Mouse (Mus musculus) CD4-positive, CD25-positive, alpha-beta regulatory T cell, adult 2 months (primary cell): Measurements from ENCODE around the gene Setd7.

ENCODE experiments used
- DNase-seq: peaks from one replicate; pipeline ENCODE4 v3.0.0-alpha.2; 2012; ENCODE audit warnings: low read depth, low spot score

The Setd7 gene

DNA sequence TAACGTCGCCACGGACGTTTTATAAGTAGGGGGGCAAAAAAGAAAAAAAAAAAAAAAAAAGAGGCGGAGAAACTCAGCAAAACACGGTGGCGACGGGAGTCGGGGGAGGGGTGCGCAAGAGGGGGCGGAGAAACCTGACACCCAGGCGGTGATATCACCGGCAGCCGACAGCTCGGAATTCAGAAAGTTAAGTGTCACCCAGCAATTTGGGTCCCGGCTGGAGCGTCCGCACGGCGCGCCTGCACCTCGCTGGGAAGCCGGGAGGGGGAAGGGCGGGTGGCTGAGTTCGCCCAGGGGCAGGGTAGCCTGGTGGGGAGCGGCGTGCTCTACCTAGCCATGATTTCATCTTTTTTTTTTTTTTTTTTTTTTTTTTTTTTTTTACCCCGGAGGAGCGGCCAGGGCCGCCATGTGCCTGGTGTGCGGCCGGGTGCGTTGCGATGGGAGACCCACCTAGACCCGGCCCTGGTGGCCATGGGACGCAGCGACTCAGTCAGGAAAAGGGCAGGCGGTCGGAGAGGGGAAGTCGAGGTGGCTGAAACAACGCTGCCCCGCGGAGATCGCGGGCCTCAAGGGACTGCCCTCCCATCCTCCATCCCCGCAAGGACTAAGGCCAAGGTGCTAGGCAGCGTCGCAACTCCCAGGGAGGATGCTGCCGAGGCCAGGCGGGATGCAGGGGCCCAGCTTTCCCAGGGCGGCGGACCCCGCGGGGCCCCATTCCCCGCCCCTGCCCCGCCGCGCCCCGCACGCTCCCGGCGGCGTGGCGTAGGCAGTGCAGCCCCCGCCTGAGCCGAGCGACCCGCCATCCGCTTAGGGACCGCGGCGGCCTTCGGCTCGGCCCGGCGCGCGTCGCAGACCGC is 857 bp downstream of the Setd7 start:
- DNase-seq: peak; percentile 92

DNA sequence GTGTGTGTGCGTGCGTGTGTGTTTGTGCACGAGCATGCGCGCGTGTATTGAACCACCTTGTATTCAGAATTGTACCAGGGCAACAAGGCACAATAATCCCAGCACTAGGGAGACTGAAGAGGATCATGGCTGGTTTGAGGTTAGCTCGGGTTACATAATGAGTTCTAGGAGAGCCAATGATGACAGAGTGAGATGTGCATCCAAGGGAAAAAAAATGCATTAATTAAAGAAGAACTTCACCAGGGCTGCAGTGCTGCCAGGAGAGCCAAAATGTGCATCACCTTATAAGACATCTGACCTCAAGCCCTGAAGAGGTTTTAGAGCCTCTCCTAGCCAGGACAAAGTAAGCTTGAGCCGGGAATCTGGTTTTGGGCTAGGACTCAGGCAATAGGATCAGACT is 5.1 kb downstream of the Setd7 start:
- DNase-seq: no peak

DNA sequence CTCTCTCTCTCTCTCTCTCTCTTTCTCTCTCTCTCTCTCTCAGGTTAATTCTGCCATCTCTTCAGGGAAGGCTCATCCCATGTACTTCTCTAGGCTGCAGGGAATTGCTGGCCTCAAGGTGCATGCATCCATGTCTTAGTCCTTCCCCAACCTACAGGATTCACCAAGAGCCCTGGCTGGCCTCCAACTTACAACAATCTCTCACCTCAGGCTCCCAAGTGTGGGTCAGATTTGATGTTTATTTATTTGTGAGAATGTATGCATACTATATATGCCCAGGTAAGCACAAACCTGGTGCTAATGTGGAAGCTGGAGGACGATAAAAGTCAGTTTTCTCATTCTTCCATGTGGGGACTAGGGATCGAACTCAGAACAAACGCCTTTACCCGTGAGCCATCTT is 5.8 kb downstream of the Setd7 start:
- DNase-seq: no peak

DNA sequence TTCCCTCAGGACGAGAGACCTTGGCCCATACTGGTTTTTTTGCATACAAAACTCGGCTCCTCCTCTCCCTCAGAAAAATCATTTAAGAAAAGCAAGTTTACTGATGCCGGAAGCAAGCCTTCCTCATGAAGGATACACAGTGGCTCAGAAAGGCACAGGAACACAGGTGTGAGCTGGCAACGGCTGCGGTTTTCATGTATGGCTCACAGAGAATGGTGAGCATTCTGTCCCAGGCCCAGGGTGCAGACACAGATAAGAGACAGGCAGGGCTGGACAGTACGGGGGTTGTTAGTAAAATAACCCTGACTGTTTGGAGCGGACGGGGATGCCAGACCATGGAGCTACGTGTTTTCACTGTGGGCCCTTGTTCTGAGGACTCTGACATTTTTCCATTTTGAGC is 6.6 kb downstream of the Setd7 start:
- peak; percentile 63 for DNase-seq

DNA sequence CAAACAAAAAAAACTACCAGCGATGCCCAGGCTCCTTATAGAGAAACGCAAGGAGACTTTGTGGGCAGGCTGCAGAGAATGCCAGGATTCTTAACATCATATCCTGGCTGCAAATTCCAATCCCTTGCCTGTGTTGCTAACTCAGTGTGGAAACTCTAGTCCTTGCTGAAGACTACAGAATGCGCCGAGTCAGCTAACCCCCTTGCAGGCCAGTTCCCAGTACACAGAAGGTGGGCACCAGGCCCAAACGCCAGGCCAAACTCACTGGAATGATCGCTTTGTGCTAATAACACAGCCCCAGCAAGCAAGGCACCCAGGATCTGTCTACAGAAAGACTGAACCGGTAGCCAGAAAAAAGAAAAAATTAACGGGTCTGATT is 7.2 kb downstream of the Setd7 start:
- no peak for DNase-seq

DNA sequence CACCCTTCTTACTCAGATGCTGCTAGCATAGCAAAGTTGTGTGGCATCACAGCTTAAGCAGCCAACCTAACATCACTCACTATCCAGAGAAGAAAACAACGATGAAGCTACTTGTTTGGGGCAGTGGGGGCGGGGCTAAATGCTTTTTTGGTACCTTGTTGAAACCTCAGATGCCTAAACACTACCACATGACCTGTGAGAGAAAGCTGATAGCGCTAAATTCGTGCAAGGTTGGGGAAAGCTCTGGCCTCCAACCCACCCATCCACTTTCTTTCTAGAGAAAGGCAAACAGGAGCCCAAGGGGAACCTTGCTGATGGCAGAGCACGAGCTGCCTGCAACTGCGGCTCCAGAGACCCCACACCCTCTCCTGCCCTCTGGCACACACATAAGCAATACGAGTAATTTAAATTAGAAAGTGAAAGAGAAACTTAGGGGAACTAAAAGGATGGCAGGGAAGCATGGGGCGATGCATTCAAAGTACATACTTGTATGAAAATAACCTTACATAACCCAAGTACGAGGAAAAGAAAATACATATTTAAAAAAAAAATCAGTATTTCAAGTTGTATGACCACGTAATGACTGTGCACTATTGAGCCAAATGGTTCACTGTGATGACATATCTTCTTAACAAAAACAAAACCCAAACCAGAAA is 7.7 kb downstream of the Setd7 start:
- DNase-seq: peak; percentile 77

DNA sequence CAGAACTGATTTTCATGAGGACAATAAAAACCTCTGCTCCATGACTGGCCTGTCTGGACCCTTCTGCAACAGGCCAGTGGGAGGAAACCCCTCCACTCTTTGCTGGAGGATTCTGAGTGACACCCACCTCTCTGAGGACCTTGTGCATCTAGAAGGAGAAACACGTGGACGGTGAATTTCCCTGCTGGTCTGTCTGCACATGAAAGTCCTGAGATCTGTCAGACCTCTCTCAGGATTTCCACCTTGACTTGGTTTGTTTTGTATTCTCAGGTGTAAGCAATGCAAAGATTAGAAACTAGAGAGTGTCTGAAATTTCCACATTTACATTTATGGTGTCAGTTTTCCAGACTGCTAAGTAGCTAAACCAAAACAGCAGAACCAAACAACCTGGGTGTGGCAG is 8.5 kb downstream of the Setd7 start:
- DNase-seq: no peak

DNA sequence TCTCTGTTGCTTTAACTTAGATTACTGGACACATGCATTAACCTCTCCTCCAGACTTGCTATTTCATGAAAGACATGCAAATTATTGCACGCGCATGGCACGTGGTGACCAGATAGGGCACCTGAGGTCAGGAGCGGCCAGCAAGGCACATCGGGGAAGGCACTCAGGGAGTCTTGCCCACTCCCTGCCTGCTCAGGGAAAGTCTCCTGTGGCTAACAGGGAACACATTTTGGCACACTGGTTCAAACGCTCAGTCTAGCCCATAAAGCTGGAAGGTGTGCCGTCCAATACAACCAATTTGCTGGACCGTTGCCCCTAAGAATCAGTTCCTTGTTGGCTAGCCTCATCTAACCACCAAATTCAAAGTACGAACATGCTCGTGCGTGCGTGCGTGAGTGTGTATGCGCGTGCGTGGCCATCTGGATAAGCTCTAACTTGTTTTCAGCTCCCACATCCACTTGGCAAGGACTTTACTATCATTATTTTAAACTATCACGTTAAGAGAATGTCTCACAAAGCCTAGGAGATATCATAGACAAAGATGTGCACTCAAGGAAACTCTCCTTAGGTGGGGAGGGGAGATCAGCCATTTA is 11.6 kb downstream of the Setd7 start:
- DNase-seq: no peak

DNA sequence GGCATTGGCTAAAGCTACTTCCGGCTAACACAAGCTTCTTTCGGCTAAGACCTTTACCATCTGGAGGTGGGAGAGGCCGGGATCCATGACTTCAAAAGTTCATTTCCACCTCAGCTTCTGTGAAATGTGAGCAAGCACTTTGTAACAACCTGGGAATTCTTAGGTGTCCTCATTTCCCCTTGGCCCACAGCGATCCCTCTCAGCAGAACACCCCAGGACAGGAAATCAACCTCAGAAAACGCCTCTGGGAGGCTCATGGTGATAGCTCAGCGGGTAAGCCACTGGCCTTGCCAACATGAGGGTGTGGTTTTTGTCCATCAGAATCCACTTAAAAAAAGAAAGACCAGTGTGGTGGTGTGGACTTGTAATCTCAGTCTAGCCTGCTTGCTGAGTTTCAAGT is 13.1 kb downstream of the Setd7 start:
- no peak for DNase-seq

DNA sequence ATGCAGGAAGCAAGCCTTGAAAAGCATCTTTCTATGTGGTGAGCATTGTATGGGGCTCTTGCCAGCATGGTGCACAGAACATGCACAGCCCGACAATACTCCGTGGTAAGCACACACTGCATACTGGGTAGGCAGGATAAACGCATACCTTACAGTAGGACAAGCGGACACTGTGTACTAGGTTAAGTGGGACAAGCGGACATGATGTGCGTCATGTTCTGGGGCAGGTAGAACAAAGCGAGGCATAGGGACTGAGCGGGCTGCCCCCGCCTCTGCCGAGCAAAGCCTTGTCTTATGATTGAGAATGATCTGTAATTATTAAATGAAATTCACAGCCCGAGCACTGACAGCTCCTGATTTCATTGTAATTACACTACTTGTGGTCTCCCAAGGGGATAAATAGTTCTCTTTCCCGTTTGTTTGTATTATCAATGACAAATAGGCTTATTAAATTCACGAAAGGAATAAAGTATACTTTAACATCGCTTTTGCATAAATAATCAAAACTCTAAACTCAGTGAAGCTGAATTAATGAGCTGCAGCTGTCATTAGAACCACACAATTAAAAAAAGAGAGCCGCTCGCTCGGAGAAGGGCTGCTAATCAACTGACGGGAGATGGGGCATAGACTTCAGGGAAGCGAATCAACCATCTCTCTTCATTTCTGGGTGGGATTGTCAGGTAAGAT is 16.1 kb downstream of the Setd7 start:
- no peak for DNase-seq

DNA sequence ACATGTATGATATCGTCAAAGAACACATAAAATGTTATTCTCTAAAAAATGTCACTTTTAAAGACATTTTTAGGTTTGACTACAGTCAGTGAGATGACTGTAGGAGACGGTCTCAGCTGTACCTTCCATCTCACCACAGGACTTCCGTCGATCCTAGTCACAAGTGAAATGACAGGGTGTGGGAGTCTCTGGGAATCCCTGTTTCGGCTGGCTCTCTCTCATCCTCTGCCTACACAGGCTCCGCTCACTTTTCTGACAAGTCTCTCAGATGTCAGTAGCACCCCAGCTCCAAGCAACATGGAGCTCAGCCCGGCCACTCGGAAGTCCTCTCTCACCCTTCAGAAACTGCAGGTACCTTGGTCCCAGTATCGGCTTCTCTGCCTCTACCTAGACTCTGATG is 20.0 kb downstream of the Setd7 start:
- no peak for DNase-seq

DNA sequence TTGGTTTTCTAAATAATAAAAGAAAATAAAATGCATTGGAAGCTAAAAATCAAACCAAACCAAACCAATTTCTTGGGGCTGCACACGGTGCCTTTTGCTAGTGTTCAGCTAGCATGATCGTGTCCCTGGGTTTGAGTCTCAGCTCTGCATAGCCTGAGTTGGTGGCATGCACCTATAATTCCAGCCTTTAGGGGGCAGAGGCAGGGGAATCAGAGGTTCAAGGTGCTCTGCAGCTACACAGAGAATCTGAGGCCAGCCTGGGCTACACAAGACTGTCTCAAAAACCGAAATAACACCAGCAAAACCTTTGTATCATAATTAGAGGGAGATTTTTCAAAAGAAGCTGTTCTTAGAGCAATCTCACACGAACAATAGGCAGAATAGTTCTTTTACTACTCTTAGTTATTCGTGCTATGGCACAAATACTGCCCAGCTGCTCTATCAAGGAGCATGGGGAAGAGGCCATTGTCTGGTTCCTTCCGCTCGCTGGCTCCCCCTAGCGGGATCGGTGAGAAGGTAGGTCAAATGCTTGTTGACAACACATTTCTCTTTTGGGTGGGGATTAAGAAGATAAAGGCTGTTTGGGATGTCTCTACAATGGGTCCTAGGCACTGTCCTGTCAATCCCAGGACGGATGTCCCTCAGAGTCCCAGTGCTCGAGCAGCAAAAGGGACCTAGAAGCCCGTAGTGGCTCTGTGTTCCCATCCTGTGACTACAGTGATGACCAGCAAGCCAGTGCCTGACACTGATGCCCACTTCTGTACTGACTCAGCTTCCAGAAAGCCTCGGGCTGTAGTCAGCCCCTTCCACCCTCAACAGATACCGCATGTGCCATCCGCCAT is 20.9 kb downstream of the Setd7 start:
- DNase-seq: peak; percentile 88

DNA sequence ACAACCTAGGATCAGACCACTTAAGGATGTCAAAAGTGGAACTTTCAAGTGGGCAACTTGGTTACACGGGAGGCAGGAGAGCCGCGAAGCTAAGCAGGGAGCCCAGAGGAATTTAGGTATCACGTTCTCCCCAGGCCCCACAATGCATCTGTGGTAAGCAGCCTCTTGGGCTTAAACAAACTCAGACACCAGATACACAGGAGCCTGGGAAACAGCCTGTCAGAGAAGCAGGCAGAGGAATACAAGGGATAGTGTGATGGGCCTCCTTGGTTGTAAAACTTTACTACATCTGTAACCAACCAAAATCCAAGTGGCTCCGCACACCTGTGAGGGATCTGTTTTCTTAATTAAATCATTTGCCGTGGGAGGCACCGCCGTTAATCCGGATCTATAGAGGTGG is 26.7 kb downstream of the Setd7 start:
- DNase-seq: no peak

DNA sequence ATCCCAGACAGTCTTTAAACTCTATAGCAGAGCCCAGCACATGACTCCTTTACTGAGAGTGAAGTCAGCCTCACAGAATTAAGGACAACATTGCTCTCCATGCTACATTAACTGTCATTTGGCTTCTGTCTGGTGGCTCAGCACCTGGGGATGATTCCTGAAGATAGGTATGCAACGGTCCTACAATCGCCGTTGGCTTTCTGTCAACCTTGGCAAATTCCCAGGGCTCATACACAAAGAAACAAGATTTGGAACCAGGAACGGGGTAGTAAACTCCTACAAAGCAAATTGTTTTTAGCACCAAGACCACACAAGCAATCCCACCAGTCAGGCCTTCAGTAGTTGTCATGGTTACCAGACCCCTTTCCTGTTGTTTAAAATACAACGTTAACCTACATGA is 27.1 kb downstream of the Setd7 start:
- DNase-seq: no peak

DNA sequence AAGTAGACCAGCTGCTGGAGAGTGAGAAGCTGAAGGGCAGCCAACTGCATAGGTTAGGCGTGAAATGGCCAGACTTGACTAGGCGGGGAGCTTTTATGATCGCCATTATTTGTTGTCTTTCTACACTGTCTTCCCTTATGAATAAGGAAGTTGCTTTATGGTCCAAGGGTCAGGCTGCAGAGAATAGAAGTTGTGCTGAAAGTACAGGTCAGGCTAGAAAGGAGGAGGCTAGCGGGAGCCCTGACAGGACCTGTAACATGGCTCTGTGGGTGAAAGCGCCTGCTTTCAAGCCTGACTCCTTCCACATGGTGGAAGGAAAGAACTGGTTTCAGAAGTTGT is 28.4 kb downstream of the Setd7 start:
- DNase-seq: no peak

DNA sequence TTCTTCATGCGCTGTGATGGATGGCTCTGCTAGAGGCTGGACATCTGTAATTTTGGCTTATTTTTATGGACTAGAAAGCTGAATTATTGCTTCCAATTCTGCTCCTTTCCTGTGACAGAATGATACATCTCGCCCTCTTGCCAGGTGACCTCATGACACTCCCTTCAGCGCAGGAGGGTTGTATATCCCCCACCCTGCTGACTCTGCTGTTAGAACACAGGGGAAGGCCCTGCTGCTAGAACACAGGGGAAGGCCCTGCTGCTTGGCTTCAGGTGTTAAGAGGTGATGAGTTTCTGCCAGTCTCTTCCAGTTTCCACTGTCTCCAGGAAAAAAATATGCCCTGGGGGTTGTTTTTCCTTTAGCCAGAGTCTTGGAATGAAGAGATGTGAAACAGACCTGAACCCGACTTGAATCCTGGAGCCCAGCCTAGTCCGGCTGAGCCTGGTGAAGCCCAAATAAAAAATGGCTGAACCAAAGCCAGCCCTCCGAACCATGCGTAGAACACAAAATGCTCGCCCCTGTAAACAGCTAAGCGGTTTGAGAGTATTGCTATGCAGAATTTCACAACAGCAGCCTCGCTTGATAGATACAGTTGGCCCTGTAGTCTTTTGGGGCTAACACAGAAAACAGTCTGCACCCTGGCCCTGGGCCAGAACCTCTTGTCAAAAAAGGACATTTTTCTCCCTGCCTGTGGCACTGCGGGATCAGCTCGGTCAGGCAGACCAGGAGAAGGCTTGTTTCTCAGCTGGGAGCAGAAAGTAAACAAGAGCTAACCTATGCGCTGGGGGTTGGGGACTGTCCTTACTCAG is 29.0 kb downstream of the Setd7 start:
- no peak for DNase-seq

DNA sequence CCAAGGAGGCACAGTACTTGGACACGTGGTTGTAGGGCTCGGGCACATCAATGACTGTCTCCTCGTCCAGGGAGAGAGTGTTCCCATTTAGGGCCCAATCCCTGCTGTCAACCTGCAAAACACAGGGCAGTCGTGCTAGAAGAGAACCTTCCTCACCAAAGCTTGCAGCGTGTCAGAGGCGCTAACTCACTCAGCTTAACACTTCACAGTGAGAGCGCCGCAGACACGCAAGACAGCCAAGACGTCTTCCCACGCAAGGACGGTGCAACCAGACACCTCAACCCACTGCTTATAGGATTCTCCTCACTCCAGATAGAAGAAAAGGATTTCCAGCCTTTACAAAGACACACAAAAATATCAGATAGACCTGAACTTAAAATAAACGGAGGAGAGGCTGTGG is 33.8 kb downstream of the Setd7 start:
- DNase-seq: no peak

DNA sequence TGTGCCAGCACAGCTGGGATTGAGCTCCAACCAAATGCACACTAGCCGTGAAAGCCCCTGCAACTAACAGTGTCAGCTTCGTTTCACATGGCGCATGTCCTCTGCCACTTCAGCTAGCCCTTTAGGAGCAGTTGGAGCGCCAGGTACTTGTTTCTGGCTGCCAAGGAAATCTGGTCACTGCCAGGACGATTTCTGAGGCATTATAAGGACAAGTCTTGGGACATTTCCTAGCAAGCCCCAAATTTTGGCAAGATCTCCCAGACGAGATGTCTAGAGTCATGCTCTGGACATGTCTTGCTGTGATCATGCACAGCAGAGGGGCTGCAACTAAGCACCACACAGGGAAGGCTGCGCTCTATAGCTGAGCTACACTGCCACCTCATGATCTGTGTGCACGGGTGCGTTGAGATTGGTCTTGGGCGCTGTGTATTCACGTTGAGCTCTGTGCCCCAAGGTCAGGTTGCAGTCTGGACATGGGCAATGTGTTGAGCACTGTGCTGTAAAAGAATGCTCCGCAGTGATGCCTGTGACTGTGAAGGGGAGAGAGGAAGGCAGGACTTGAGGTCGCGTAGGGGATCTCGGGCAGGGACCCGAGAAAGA is 35.4 kb downstream of the Setd7 start:
- DNase-seq: no peak

DNA sequence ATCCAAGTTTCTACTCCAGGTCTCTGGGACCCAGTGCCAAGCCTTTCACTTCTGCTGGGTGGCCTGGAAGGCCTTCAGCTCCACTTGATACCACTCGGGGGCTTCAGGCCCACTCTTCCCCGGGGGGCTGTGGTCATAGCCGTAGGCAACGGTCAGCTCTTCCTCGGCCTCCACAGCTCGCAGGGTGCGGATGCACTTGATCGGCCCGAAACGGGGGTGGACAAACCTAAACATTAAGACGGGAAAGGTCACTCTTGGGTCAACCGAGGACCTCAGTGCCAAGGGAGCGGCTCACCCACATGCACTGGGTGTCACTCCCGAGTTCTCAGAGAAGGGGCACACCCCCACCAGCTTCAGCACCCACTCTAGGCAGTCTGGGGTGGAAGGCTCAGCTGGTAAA is 39.4 kb downstream of the Setd7 start:
- DNase-seq: no peak

DNA sequence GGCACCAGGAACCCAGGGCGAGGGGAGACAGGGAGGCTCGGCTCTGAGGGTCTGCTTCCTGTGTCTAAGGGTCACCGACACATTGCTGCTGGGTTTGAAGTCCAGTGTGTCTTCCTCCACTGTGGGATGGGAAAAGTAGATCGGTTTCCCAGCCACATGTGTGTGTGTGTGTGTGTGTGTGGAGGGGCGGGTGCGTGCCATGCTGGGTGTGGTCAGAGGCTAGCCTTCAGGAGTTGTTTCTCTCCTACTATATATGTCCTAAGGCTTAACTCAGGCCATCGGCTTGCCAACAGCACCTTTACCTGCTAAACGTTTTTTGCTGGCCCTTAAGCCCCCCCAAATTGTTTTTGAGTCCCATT is 41.9 kb downstream of the Setd7 start:
- no peak for DNase-seq
